Mouse (Mus musculus): ENCODE measurements around the gene Slc9a3r1.

- TF ChIP-seq CTCF (IDR thresholded peaks at IDR 0.05; ENCODE audit: extremely low read depth, insufficient read depth, low read length) (no peak), POLR2A (IDR thresholded peaks at IDR 0.05; ENCODE audit: extremely low read depth, insufficient read depth, low read length) (no peak)
These were observed 46.8 kb downstream of the Slc9a3r1 start for GRCm38 (mm10) chr11:115209958-115210357.

All from cortical plate, adult 2 months (tissue).